Mouse (Mus musculus) spleen, postnatal 10 days (tissue): ENCODE results near the gene Dgke.
A peak's percentile ranks its signal among the peaks of the same experiment; 100 is the strongest.
"Not testable (repeated sequence)": the region's sequence is repeated elsewhere in the genome, so short reads cannot be mapped to it uniquely, and the experiment has no call there.

Experiments
- DNase-seq, 2 experiments: peaks; one replicate each; pipeline ENCODE4 v3.0.0; 2021 to 2022; ENCODE audit warnings: low spot score in 2 of 2

Dgke gene

GRCm38 (mm10) chr11:89002621-89003020, 64.0 kb downstream of the Dgke start:
- no peak for DNase-seq

GRCm38 (mm10) chr11:89002068-89002467, 64.6 kb downstream of the Dgke start:
- DNase-seq: no peak

DNA sequence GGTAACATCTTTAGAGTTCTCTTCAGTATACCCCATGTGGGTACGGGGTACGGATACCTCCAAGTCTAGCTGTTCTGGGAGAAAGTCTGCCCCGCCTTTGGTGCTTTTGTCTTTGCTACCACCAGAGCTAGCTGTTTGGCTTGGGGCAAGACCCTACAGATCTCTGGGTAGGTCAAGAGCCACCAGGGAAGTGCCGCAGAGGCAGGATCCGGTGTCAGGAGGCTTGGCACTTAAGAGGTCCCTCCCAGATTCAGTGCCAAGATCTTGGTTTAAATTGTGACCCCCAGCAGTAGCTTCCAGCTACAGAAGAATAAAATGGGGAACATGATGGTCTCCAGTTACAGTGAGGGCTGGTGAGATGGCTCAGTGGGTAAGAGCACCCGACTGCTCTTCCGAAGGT, 65.1 kb downstream of the Dgke start:
- DNase-seq: no peak

DNA sequence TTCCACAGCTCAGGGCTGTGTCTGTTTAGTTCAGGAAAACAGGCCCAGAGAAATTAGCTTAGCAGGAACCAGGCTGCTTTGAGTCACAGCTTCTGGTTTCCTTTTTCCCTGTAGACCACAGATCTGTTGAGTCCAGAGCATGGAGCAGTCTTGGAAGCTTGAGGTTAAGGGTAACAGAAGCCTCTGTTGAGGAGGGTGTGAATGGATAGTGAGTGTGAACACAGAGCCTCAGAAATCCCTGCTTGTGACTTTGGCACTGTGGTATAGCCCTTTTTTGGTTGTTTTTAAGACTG, 66.2 kb downstream of the Dgke start:
- DNase-seq: no peak

DNA sequence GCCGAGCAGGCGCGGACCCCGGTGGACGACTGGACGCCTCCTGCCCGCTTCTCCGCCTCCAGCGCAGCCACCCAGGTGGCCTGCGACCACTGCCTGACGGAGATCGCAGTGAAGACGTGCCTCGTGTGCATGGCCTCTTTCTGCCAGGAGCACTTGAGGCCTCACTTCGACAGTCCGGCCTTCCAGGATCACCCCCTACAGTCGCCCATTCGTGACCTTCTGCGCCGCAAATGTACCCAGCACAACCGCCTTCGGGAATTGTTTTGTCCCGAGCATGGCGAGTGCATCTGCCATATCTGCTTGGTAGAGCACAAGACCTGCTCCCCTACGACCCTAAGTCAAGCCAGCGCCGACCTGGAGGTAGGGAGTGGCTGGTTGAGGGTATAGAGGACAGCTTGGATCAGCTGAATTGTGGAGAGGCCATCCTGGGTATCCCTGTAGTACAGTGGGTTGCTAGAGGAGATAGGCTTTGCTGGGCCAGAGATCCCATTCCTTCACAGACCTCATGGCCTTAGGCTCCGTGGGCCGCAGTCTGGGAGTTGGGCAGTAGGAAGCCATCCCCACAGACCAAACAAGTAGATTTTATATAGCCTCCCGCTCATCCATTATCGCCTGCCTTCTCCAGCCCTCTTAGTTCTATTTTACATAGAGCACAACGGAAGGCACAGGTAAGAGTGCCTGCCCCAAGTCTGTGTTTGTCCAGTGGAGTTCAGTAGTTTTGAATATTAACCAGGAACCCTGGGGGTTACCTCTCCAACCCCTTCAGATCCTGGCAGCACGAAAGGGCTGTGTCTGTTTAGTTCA, 66.7 kb downstream of the Dgke start:
- peak in 1 of 2 experiments; percentile 62 for DNase-seq

GRCm38 (mm10) chr11:88998974-88999722, 67.5 kb downstream of the Dgke start, which contains the start of gene Trim25:
TSS of gene Trim25 (plus strand) at chr11:88999376.
- peak; percentile 89 to 98 for DNase-seq

DNA sequence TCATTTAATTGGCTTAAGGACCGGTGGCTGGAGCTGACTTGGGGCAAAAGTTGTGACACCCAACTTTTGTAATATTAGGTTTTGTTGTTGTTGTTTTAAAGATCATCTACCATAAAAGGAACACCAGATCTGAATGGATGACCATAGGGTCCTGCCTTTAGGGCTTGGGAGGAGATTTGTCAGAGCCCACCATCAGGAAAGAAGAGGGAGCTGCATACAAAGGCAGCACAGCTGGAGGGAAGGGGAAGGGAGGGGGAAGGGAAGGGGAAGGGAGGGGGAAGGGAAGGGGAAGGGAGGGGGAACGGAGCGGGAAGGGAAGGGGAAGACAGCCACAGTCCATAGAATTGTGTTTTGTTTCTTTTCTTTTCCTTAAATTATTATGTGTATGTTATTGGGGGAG, 68.2 kb downstream of the Dgke start:
- no peak for DNase-seq

DNA sequence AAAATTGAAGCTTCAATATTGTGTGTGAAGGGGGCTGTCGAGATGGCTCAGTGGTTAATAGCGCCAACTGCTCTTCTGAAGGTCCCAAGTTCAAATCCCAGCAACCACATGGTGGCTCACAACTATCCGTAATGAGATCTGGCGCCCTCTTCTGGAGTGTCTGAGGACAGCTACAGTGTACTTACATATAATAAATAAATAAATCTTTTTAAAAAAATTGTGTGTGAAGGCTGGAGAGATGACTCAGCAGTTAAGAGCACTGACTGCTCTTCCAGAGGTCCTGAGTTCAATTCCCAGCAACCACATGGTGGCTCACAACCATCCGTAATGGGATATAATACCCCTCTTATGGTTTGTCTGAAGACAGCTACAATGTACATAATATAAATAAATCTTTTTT, 69.3 kb downstream of the Dgke start:
- DNase-seq: not testable (repeated sequence)

- DNase-seq: no peak
These were observed 70.2 kb downstream of the Dgke start for GRCm38 (mm10) chr11:88996427-88996826.

DNA sequence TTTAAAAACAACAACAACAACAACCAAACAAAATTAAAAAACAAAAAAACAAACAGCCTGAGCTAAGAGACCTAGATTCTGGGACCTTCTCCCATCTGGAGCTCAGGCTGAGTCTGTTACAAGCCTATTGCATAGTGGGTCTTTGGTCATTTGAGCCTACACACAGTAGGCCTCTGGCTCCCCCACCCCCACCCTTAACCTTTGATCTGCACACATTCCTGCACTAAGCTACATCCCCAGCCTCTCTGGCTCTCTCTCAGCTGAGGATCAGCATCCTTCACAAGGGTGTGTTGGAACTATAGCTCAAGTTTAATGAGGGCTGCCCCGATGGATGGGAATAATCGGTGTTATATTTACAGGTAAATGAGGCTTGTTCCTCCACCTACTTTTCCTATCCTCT, 71.0 kb downstream of the Dgke start:
- no peak for DNase-seq

DNA sequence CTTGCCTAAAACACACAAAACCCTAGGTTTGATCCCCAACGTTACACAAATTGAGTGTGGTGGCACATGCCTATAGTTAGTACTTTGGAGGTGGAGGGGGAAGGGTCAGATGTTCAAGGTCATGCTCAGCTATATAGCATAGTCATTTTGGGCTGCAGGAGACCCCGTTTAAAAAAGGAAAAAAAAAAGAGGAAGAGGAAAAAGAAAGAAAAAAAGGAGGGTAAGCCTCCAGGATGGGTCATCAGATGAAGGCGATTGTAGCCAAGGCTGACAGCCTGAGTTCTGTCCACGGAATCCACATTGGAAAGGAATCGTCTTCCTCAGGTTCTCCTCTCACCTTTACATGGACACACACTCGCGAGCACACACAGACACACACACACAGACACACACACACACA, 72.2 kb downstream of the Dgke start:
- DNase-seq: no peak

DNA sequence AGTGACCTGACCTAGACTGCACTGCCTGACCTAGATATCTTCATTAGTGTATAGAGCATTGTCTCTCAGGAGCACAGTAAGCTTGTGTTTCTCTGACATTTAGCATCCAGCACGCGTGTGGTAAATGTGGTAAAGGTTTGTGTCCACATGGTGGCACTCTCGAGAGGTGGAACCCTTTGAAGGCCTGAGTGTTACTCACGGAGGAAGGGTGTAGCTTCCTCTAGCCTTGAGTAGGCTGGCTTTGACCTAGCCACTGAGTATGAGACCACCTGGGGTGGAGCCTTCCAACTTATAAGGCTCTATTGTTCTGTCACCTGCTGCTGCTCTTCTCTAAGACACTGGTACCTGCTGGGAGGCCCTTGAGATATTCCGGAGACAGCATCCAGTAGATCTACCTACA, 73.0 kb downstream of the Dgke start:
- peak; percentile 52 to 81 for DNase-seq

DNA sequence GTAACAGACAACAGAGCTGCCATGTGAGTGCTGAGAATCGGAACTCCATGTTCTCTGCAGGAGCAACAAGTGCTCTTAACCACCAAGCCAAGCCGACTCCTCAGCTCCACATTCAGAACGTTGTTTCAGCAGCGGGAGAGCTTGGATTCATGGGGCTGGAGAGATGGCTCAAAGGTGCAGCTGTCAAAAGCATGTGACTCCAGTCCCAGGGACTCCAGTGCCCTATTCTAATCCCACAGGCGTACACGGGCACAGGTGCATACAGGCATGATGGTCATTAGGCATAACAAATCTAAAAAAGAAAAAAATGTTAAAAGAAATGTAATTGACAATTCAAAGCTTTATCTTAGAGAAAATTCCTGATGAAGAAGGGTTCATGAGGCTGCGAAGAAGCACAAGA, 73.5 kb downstream of the Dgke start:
- no peak for DNase-seq

- DNase-seq: no peak
These were observed 77.1 kb downstream of the Dgke start for GRCm38 (mm10) chr11:88989530-88989929.

DNA sequence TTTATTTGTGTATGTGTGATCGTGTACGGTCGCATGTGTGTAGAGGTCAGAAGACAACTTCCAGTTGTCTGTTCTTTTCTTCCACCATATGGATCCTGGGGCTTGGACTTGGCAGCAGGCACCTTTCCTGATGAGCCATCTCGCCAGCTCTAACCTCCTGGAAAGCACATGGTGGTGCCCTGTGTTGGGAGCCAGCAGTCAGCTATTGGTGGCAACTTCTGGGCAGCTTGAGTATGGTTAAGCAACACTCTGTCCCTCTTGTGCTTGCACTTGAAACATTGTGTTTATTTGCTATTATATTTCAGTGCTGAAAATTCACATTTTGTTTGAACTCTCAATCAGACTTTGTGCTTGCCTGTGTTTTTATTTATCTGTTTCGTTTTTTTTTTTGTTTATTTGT, 77.7 kb downstream of the Dgke start:
- no peak for DNase-seq

GRCm38 (mm10) chr11:88986616-88987015, 80.0 kb downstream of the Dgke start:
- DNase-seq: no peak
